Mouse (Mus musculus) gastrocnemius, adult 8-10 months (tissue): ENCODE data around the gene Btbd35f4. TPM values are rescaled to one million over a fixed set of nuclear protein-coding genes. Genes with fewer than 3 reads are reported as not detected.
"Not testable (repeated sequence)": the region's sequence is repeated elsewhere in the genome, so short reads cannot be mapped to it uniquely, and the experiment has no call there.

Experiments used
- DNase-seq, 2 experiments: peaks; one replicate each; pipeline ENCODE4 v3.0.0; 2022; ENCODE audit warnings: low spot score in 2 of 2
- total RNA-seq, 4 experiments: library from RNA; stranded (reverse); gene quantifications; 2 replicates each; pipeline ENCODE4 v1.2.4; 2022

The Btbd35f4 gene
- total RNA-seq: not detected

GRCm38 (mm10) chrX:4800196-4800595 is at the start of gene Btbd35f4:
Gene Btbd35f4 (plus strand): TSS chrX:4800496.
- DNase-seq: not testable (repeated sequence)

GRCm38 (mm10) chrX:4840016-4840415 is 39.7 kb downstream of the Btbd35f4 start:
- DNase-seq: not testable (repeated sequence)

Other genes with a start within 250 kb of the Btbd35f4 start
- gene Btbd35f27, start 151.6 kb downstream of the Btbd35f4 start, total RNA-seq: not detected